Mouse (Mus musculus): ENCODE data around the gene 8030474K03Rik. TPM values are rescaled to one million over a fixed set of nuclear protein-coding genes. Genes with fewer than 3 reads are reported as not detected.
"Not testable (repeated sequence)": the region's sequence is repeated elsewhere in the genome, so short reads cannot be mapped to it uniquely, and the experiment has no call there.

The 8030474K03Rik gene
- not detected for total RNA-seq (2021)
- long read RNA-seq, experiment 1, result 0 reads
- long read RNA-seq, experiment 2, result 0 reads

GRCm38 (mm10) chrX:101794342-101794741 lies at the start of gene 8030474K03Rik, which contains the start of gene Gm4779:
Gene 8030474K03Rik, plus strand, starts transcription at chrX:101794656.
Gene Gm4779, minus strand, starts transcription at chrX:101794423.
- no peak for DNase-seq (ENCODE audit: low spot score in 2 of 2)

- no peak for DNase-seq (ENCODE audit: low spot score in 2 of 2)
These were observed 44.3 kb upstream of the 8030474K03Rik start for GRCm38 (mm10) chrX:101750144-101750543.

GRCm38 (mm10) chrX:101754478-101754877 lies 40.0 kb upstream of the 8030474K03Rik start:
- no peak for DNase-seq (ENCODE audit: low spot score in 2 of 2)

- DNase-seq (ENCODE audit: low spot score in 2 of 2), result no peak
These were observed 29.8 kb upstream of the 8030474K03Rik start for GRCm38 (mm10) chrX:101764621-101765020.

- DNase-seq (ENCODE audit: low spot score in 2 of 2), result no peak
These were observed 29.3 kb upstream of the 8030474K03Rik start for GRCm38 (mm10) chrX:101765111-101765510.

- DNase-seq (ENCODE audit: low spot score in 2 of 2), result no peak
These were observed 27.2 kb upstream of the 8030474K03Rik start for GRCm38 (mm10) chrX:101767280-101767679.

GRCm38 (mm10) chrX:101769478-101769877 lies 25.0 kb upstream of the 8030474K03Rik start:
- DNase-seq (ENCODE audit: low spot score in 2 of 2), result no peak

GRCm38 (mm10) chrX:101770307-101770706 lies 24.1 kb upstream of the 8030474K03Rik start:
- no peak for DNase-seq (ENCODE audit: low spot score in 2 of 2)

GRCm38 (mm10) chrX:101772035-101772434 lies 22.4 kb upstream of the 8030474K03Rik start:
- peak; percentile 41 to 48 for DNase-seq (ENCODE audit: low spot score in 2 of 2)

- DNase-seq (ENCODE audit: low spot score in 2 of 2), result peak; percentile 32 to 37
These were observed 2.9 kb upstream of the 8030474K03Rik start for GRCm38 (mm10) chrX:101791551-101791950.

GRCm38 (mm10) chrX:101805512-101805911 lies 11.1 kb downstream of the 8030474K03Rik start:
- DNase-seq (ENCODE audit: low spot score in 2 of 2), result no peak

- no peak for DNase-seq (ENCODE audit: low spot score in 2 of 2)
These were observed 17.3 kb downstream of the 8030474K03Rik start for GRCm38 (mm10) chrX:101811750-101812149.

GRCm38 (mm10) chrX:101819163-101819562 lies 24.7 kb downstream of the 8030474K03Rik start:
- no peak for DNase-seq (ENCODE audit: low spot score in 2 of 2)

GRCm38 (mm10) chrX:101819980-101820379 lies 25.5 kb downstream of the 8030474K03Rik start:
- DNase-seq (ENCODE audit: low spot score in 2 of 2), result not testable (repeated sequence)

- no peak for DNase-seq (ENCODE audit: low spot score in 2 of 2)
These were observed 52.8 kb downstream of the 8030474K03Rik start for GRCm38 (mm10) chrX:101847191-101847795.

Other genes with a start within 250 kb of the 8030474K03Rik start
- 100 to 1,000 TPM; 113 to 171 TPM for gene Ogt, start 154.6 kb upstream of the 8030474K03Rik start, total RNA-seq (2021)
- 1 to 10 TPM in 1 of 2 experiments, under 1 TPM in 1; 0.73 to 1.1 TPM for gene Cxcr3, start 60.4 kb upstream of the 8030474K03Rik start, total RNA-seq (2021)
- gene Gm4779, start 233 bp upstream of the 8030474K03Rik start, total RNA-seq (2021), result not detected
- 1 to 10 TPM; 3.8 to 5.1 TPM for gene Nhsl2, start 54.7 kb downstream of the 8030474K03Rik start, total RNA-seq (2021)

Data from adrenal gland, adult 18-20 months (tissue).